In genomic region chr16:92102115-92102514, GRCm38 (mm10) we compare ENCODE assay signal across 21 mouse cellular contexts. TPM values are rescaled to one million over a fixed set of nuclear protein-coding genes. Genes with fewer than 3 reads are reported as not detected.
DNase-seq lines count a peak whose midpoint lies in the region; ATAC-seq and TF ChIP-seq lines count a peak whose summit lies in the region.
"Had no signal": no experiment of that assay in that cellular context is flagged by ENCODE, and none has a peak within 500 bp of the region (broad histone marks: within the 10 kb centered on the region; RNA-seq: fewer than 3 reads in every experiment).

No protein-coding gene starts in this region.

- no peak for ATAC-seq in kidney, postnatal 0 days (replicated peaks; ENCODE audit: low FRiP score, low read depth)
- no peak for ATAC-seq in embryonic facial prominence, embryonic 14.5 days (ENCODE audit: low read depth)
- ATAC-seq: intestine, embryonic 16.5 days had no signal

- no peaks in the 10 kb centered on the region for H3K9me3 ChIP-seq in kidney, postnatal 0 days (replicated peaks; ENCODE audit: low read length)
- no peaks in the 10 kb centered on the region for H3K9me3 ChIP-seq in embryonic facial prominence, embryonic 14.5 days (ENCODE audit: control insufficient read depth, low read length)
- H3K9me3 ChIP-seq: embryonic facial prominence, embryonic 13.5 days; forebrain, embryonic 12.5 days; G1E; limb, embryonic 15.5 days; megakaryocyte, embryonic 14.5 days had no signal

- WGBS in kidney, postnatal 0 days: 58% methylated on average over 5 of the region's 5 CpGs
- WGBS in embryonic facial prominence, embryonic 14.5 days: 70% methylated on average over 5 of the region's 5 CpGs

- H3K4me1 ChIP-seq in kidney, postnatal 0 days (replicated peaks; ENCODE audit: insufficient read depth, low read length): peaks cover 14% of the 10 kb centered on the region; the same call in 1 of the 2 replicates
- H3K4me1 ChIP-seq in embryonic facial prominence, embryonic 14.5 days (ENCODE audit: control insufficient read depth, insufficient read depth, low read length): peaks cover 15% of the 10 kb centered on the region; the same call in 1 of the 2 replicates

- no peak overlapping the region for H3K4me3 ChIP-seq in kidney, postnatal 0 days (replicated peaks; ENCODE audit: low read depth, low read length)
- H3K4me3 ChIP-seq in embryonic facial prominence, embryonic 14.5 days (ENCODE audit: low read depth, low read length): no peak overlapping the region
- H3K4me3 ChIP-seq: embryonic facial prominence, embryonic 13.5 days; forebrain, embryonic 12.5 days; limb, embryonic 15.5 days; megakaryocyte, embryonic 14.5 days had no signal

- no peak overlapping the region for H3K9ac ChIP-seq in kidney, postnatal 0 days (ENCODE audit: low read depth, low read length)
- H3K9ac ChIP-seq in embryonic facial prominence, embryonic 14.5 days (ENCODE audit: low read depth, low read length): no peak overlapping the region
- H3K9ac ChIP-seq: embryonic facial prominence, embryonic 13.5 days; forebrain, embryonic 12.5 days; limb, embryonic 15.5 days; lung, embryonic 14.5 days had no signal

- H3K36me3 ChIP-seq in kidney, postnatal 0 days (ENCODE audit: insufficient read depth, low read length): peaks cover 11% of the 10 kb centered on the region; the same call in 1 of the 2 replicates
- peaks cover 14% of the 10 kb centered on the region; the same call in 1 of the 2 replicates for H3K36me3 ChIP-seq in embryonic facial prominence, embryonic 14.5 days (ENCODE audit: control insufficient read depth, insufficient read depth, low read length)

- no peaks in the 10 kb centered on the region for H3K27me3 ChIP-seq in kidney, postnatal 0 days (ENCODE audit: insufficient read depth, low read length)
- no peaks in the 10 kb centered on the region for H3K27me3 ChIP-seq in embryonic facial prominence, embryonic 14.5 days (replicated peaks; ENCODE audit: control insufficient read depth, insufficient read depth, low read length)
- H3K27me3 ChIP-seq: embryonic facial prominence, embryonic 13.5 days; forebrain, embryonic 12.5 days; limb, embryonic 15.5 days; megakaryocyte, embryonic 14.5 days had no signal

- intact Hi-C loops in left cerebral cortex, postnatal 10 days (cut with DNase I): no loop called here

- no peak overlapping the region for H3K27ac ChIP-seq in kidney, postnatal 0 days
- no peak overlapping the region for H3K27ac ChIP-seq in embryonic facial prominence, embryonic 14.5 days (replicated peaks; ENCODE audit: low read depth, low read length)
- H3K27ac ChIP-seq: embryonic facial prominence, embryonic 13.5 days; forebrain, embryonic 12.5 days; limb, embryonic 15.5 days had no signal

- no peak for TF ChIP-seq CTCF in kidney, postnatal 0 days (IDR thresholded peaks at IDR 0.05; ENCODE audit: low read depth)

- H3K4me2 ChIP-seq in kidney, postnatal 0 days (ENCODE audit: low read length): no peak overlapping the region
- H3K4me2 ChIP-seq in embryonic facial prominence, embryonic 14.5 days (ENCODE audit: low read depth, low read length): no peak overlapping the region
- H3K4me2 ChIP-seq: embryonic facial prominence, embryonic 13.5 days; forebrain, embryonic 12.5 days; limb, embryonic 15.5 days; lung, embryonic 14.5 days had no signal

- peak; percentile 21 to 34 for DNase-seq in gastrocnemius, adult 8-10 months (ENCODE audit: low spot score in 2 of 2)
- DNase-seq in gastrocnemius, postnatal 4 days (ENCODE audit: low spot score in 2 of 2): no peak
- DNase-seq in kidney, postnatal 0 days (ENCODE audit: low spot score): peak; percentile 43
- DNase-seq in kidney, postnatal 4 days: no peak
- peak; percentile 52 for DNase-seq in adrenal gland, adult 8-10 months
- DNase-seq in embryonic facial prominence, embryonic 14.5 days (ENCODE audit: low spot score): peak; percentile 48
- no peak for DNase-seq in retina, postnatal 1 day
- no peak for DNase-seq in left cerebral cortex, postnatal 10 days (ENCODE audit: extremely low spot score in 1 of 2, low spot score in 2 of 2)
- DNase-seq: cerebellum, postnatal 25 days; kidney, postnatal 14 days; layer of hippocampus, postnatal 36 days; lung, embryonic 14.5 days; right cerebral cortex, postnatal 14 days had no signal

RNA-seq across cellular contexts. Expression of gene Slc5a3, which starts 44.0 kb away (rescaled TPM):
- total RNA-seq in gastrocnemius, adult 8-10 months (2022): 1 to 10 TPM; 1.2 to 3.2 (median 2.4) TPM
- total RNA-seq in gastrocnemius, postnatal 4 days (2021): 1 to 10 TPM; 5.2 to 8.8 TPM
- 13.5 and 13.9 TPM in 2 replicates for polyA plus RNA-seq in kidney, postnatal 0 days (2015; fragmentation: Nextera tagmentation; extraction: Ambion mirVana)
- total RNA-seq in adrenal gland, adult 8-10 months (2022): 10 to 100 TPM; 28.5 to 51.7 (median 35.6) TPM
- polyA plus RNA-seq in embryonic facial prominence, embryonic 14.5 days (2014; fragmentation: Nextera tagmentation; extraction: Ambion mirVana): 11.7 and 12.1 TPM in 2 replicates
- total RNA-seq in left cerebral cortex, postnatal 10 days (2021): 10 to 100 TPM; 15.4 to 19.2 TPM

RNA-seq across cellular contexts. Expression of gene Gm49711, which starts 44.0 kb away (rescaled TPM):
- total RNA-seq in gastrocnemius, adult 8-10 months (2022): not detected
- under 1 TPM in 1 of 2 experiments, not detected in 1; 0.32 TPM for total RNA-seq in gastrocnemius, postnatal 4 days (2021)
- 0.13 and 0.29 TPM in 2 replicates for polyA plus RNA-seq in kidney, postnatal 0 days (2015; fragmentation: Nextera tagmentation; extraction: Ambion mirVana)
- not detected for total RNA-seq in adrenal gland, adult 8-10 months (2022)
- 0.31 and 0.86 TPM in 2 replicates for polyA plus RNA-seq in embryonic facial prominence, embryonic 14.5 days (2014; fragmentation: Nextera tagmentation; extraction: Ambion mirVana)
- not detected for total RNA-seq in left cerebral cortex, postnatal 10 days (2021)
- total RNA-seq: G1E; layer of hippocampus, postnatal 36 days had no signal
- polyA plus RNA-seq: heart, embryonic 16.5 days; intestine, embryonic 16.5 days; lung, embryonic 14.5 days; thymus, postnatal 0 days had no signal

RNA-seq across cellular contexts. Expression of gene Mrps6, which starts 44.0 kb away (rescaled TPM):
- 10 to 100 TPM; 19.5 to 26.4 (median 25.1) TPM for total RNA-seq in gastrocnemius, adult 8-10 months (2022)
- 10 to 100 TPM; 20.9 to 23.8 TPM for total RNA-seq in gastrocnemius, postnatal 4 days (2021)
- polyA plus RNA-seq in kidney, postnatal 0 days (2015; fragmentation: Nextera tagmentation; extraction: Ambion mirVana): 373 and 387 TPM in 2 replicates
- total RNA-seq in adrenal gland, adult 8-10 months (2022): 100 to 1,000 TPM in 1 of 4 experiments, 10 to 100 TPM in 3; 80.9 to 100 (median 87.2) TPM
- polyA plus RNA-seq in embryonic facial prominence, embryonic 14.5 days (2014; fragmentation: Nextera tagmentation; extraction: Ambion mirVana): 107 and 113 TPM in 2 replicates
- total RNA-seq in left cerebral cortex, postnatal 10 days (2021): 10 to 100 TPM; 56.9 to 63.5 TPM

Comparison
In these comparisons a context has a peak if more than half of its experiments do, and no peak if none do; other contexts are left out.
1. DNase-seq: peak in gastrocnemius, adult 8-10 months (2 of 2), kidney, postnatal 0 days (single experiment), adrenal gland, adult 8-10 months (single experiment) and embryonic facial prominence, embryonic 14.5 days (single experiment); none in gastrocnemius, postnatal 4 days (0 of 2), kidney, postnatal 4 days (0 of 2), retina, postnatal 1 day (single experiment) and left cerebral cortex, postnatal 10 days (0 of 2).